Mouse (Mus musculus) spleen, adult 2 months (tissue): ENCODE measurements around the gene Lyar. TPM values are rescaled to one million over a fixed set of nuclear protein-coding genes. Genes with fewer than 3 reads are reported as not detected.
A peak's percentile ranks its signal among the peaks of the same experiment; 100 is the strongest.

Experiments
- DNase-seq, 2 experiments: peaks; one replicate each; pipeline versions ENCODE4 v3.0.0 to v3.0.0-alpha.2; 2012 to 2021; ENCODE audit warnings: low spot score in 2 of 2, low read depth in 1 of 2
- H3K27ac ChIP-seq: fragments of 200-500 bp; 2 replicates; pipeline ENCODE4 v1.5.1; 2012; ENCODE audit warnings: low read length, inconsistent platforms; ENCODE audit not compliant: insufficient read depth
- H3K27me3 ChIP-seq: fragments of 200-500 bp; 2 replicates; pipeline ENCODE4 v1.6.1; 2012; ENCODE audit warnings: mild to moderate bottlenecking, moderate library complexity, low read length, inconsistent platforms; ENCODE audit not compliant: control insufficient read depth, insufficient read depth
- H3K36me3 ChIP-seq: fragments of 200-500 bp; 2 replicates; pipeline ENCODE4 v1.6.1; 2012; ENCODE audit warnings: mild to moderate bottlenecking, low read length, inconsistent platforms; ENCODE audit not compliant: control insufficient read depth, insufficient read depth
- H3K4me1 ChIP-seq: fragments of 200-500 bp; 2 replicates; pipeline ENCODE4 v1.6.1; 2011; ENCODE audit warnings: inconsistent platforms; ENCODE audit not compliant: control insufficient read depth, insufficient read depth, insufficient read length
- H3K4me3 ChIP-seq: fragments of 200-500 bp; 2 replicates; pipeline ENCODE4 v1.5.1; 2011; ENCODE audit warnings: mild to moderate bottlenecking, inconsistent platforms; ENCODE audit not compliant: insufficient read depth, insufficient read length; ENCODE audit errors: extremely low read depth
- CTCF ChIP-seq: fragments of 200-500 bp; IDR thresholded peaks from 2 replicates; pipeline ENCODE4 v1.5.1; 2011; ENCODE audit warnings: mild to moderate bottlenecking, inconsistent platforms; ENCODE audit not compliant: insufficient read depth, insufficient read length, insufficient replicate concordance; ENCODE audit errors: extremely low read depth
- POLR2A ChIP-seq: fragments of 200-500 bp; IDR thresholded peaks from 2 replicates; pipeline ENCODE4 v1.6.1; 2011; ENCODE audit warnings: low read depth, low read length, inconsistent platforms
- WGBS: fragments of 180-500 bp; shearing (Covaris S2); methylation state at CpG from one replicate; pipeline ENCODE4 v1.1.7; 2018; 5-methylcytosine and 5-hydroxymethylcytosine counted together
- polyA plus RNA-seq: library from polyadenylated mRNA; depleted of rRNA; stranded (reverse); fragments of >200 nt; gene quantifications from 2 replicates; pipeline ENCODE4 v1.2.3, GENCODE M21; 2012

The Lyar gene
- polyA plus RNA-seq, 1 experiment: 3.1 TPM

DNA sequence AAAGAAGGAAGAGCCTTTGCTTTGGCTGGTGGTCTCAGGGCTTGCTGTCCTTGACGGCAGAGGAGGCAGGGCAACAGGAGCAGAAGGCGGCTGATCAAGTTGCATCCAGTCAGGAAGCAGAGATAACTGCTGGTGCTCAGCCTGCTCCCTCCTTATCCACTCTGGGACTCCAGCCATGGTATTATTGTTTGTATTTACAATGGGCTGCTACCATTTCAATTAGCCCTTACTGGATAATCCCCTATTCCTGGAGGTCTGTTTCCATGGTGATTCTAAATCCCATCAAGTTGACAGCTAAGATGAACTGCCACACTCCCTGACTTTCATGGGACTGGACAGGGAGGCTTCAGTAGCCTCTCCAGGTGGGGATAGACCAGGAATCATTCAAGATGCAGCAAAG, 25.3 kb upstream of the Lyar start:
- Histone ChIP-seq H3K27ac (no peak overlapping the region), H3K4me3 (no peak overlapping the region), H3K4me1 (no peaks in the 10 kb centered on the region), H3K36me3 (no peaks in the 10 kb centered on the region; the same call in 1 of the 2 replicates), H3K27me3 (no peaks in the 10 kb centered on the region)
- no peak for TF ChIP-seq CTCF
- TF ChIP-seq POLR2A: no peak
- DNase-seq: no peak
- 71% methylated on average over 2 of the region's 2 CpGs for WGBS

DNA sequence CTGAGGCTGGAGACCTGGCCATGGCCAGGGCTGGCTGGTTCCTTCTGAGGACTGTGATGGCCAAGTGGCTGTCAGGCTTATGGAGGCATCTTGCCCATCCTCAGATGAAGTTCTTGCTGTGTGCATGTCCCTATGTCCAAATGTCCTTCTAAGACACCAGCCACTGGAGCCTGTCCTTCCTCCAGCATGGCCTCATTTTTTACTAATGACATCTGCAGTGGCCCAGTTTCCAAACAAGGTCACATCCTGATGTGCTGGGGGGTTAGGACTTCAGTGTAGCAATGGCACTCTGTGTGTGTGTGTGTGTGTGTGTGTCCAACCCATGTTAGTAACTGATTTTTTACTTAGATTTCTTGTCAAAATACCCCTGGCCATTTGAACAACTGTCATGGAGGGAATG, 24.3 kb upstream of the Lyar start:
- Histone ChIP-seq H3K36me3 (peaks cover 7% of the 10 kb centered on the region), H3K4me3 (no peak overlapping the region), H3K4me1 (no peaks in the 10 kb centered on the region), H3K27me3 (no peaks in the 10 kb centered on the region), H3K27ac (no peak overlapping the region)
- no peak for DNase-seq
- TF ChIP-seq CTCF (no peak), POLR2A (no peak)

DNA sequence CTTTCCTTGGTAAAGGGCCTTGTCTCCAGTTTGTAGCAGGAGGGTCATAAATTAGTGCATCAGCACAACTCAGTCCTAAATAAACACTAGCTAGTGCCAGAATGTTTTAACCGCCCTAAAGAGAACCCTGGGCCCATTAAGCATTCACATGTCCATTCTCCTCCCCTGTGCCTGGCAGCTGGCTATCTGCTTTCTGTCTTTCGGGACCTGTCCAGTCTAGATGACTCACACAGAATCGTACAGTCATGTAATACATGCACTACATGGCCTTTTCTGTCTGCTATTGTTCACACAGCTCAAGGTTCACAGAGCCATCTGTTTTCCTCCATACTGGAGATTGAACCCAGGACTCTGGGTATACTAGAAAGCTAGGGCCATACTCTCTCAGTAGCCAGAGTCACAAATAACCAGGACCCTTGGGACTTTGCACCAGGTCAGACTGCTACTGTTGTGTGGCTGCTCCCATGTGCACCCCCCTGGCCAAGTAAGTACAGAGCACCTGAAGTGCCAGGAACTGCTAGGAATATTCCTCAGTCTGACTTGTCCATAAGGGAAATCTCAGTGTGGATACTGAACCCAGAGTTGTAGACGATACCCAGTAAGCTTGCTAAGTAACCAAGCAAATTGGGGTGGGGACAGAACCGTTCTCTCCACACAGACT, 23.3 kb upstream of the Lyar start:
- Histone ChIP-seq H3K27me3 (no peaks in the 10 kb centered on the region), H3K4me1 (no peaks in the 10 kb centered on the region), H3K4me3 (no peak overlapping the region), H3K27ac (no peak overlapping the region), H3K36me3 (peaks cover 14% of the 10 kb centered on the region)
- TF ChIP-seq POLR2A: no peak
- no peak for TF ChIP-seq CTCF
- 88% methylated on average over 5 of the region's 5 CpGs for WGBS
- DNase-seq: no peak

DNA sequence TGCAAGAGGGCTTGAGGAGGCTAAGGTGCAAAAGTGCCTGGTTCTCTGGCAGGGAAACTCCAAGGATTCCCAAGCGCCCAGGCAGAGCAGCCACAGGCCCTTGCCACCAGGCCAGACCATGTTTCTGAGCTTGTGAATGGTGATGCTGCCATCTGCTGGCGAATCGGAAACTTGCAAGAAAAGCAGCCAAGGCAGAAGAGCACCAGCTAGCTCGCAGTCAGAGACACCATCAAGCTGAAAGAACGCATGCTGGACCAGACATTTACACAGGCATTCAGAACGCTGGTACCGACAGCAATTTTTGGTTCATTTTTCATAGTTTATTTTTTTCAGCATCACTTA, 22.8 kb upstream of the Lyar start:
- H3K4me1 ChIP-seq: no peaks in the 10 kb centered on the region
- H3K27me3 ChIP-seq: no peaks in the 10 kb centered on the region
- no peak overlapping the region for H3K27ac ChIP-seq
- no peak overlapping the region for H3K4me3 ChIP-seq
- 27% methylated on average over 7 of the region's 7 CpGs for WGBS
- H3K36me3 ChIP-seq: peaks cover 17% of the 10 kb centered on the region
- peak; percentile 35 to 68 for DNase-seq
- TF ChIP-seq POLR2A (no peak), CTCF (peak; percentile 80; the same call in 1 of the 2 replicates)

DNA sequence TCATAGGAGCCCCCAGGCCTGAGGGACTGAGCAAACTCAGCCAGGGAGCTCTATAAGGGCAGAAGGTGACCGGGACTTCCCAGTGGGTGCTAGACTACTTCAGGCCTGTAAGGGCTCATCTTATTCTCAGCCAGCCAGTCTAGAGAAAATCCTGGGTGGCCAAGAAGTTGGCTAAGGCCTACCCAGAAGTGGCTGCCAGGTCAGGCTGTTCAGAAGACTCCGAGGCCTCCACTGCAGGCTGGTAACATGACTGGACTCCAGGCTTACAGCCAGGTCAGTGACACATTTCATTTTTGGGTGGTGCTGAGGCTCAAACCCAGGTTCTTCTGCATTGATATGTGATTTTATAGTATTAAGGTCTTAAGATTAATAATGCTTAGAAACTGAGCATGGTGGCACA, 20.6 kb upstream of the Lyar start:
- TF ChIP-seq CTCF: no peak
- TF ChIP-seq POLR2A: no peak
- peaks cover 30% of the 10 kb centered on the region for H3K36me3 ChIP-seq
- H3K27ac ChIP-seq: no peak overlapping the region
- 100% methylated on average over 2 of the region's 2 CpGs for WGBS
- DNase-seq: no peak
- H3K4me3 ChIP-seq: no peak overlapping the region
- no peaks in the 10 kb centered on the region for H3K27me3 ChIP-seq
- H3K4me1 ChIP-seq: no peaks in the 10 kb centered on the region

DNA sequence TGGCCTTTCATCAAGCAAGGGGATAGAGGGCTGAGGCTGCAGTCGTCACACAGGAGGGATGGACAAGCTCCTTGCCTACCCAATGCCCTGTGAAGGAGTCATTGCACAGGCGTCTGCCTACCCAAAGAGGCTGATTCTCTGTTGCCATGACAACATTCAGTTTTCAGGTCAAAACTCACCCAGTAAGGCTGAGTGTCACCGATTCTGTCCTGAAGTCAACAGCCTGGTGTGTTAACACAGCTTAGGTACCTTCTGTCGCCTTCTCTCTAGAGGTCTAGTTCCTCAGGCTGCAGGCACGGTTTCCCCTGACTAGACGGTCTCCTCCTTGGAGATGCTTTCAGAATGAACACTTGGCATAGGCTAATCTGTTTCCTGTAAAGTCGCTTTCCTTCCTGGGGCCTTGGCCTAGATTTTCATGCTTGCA, 15.0 kb upstream of the Lyar start:
- Histone ChIP-seq H3K27ac (no peak overlapping the region), H3K4me1 (no peaks in the 10 kb centered on the region), H3K27me3 (no peaks in the 10 kb centered on the region), H3K4me3 (no peak overlapping the region), H3K36me3 (peaks cover 35% of the 10 kb centered on the region)
- TF ChIP-seq CTCF: no peak
- TF ChIP-seq POLR2A: no peak
- DNase-seq: no peak
- 88% methylated on average over 7 of the region's 7 CpGs for WGBS

DNA sequence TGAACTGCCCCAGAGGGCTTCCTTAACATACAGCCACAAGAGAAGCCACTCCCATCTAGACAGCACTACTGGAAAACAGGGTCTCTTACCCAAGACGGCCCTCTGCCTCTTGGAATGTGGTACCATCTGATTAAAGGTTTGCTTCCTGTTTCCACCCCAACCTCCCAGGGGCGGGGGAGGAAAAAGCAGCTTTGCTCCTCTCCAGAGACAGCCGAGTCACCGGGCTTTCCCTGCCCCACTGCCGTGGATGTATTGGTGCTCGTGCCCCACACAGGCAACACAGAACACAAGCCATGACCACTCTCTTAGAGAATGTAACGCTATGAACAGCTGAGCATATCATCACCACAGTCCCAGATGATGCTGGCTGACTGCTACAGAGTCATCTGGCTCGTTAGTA, 11.3 kb upstream of the Lyar start:
- H3K36me3 ChIP-seq: peaks cover 22% of the 10 kb centered on the region
- no peak overlapping the region for H3K4me3 ChIP-seq
- H3K4me1 ChIP-seq: no peaks in the 10 kb centered on the region; the same call in 1 of the 2 replicates
- 67% methylated on average over 8 of the region's 8 CpGs for WGBS
- no peak overlapping the region for H3K27ac ChIP-seq
- no peaks in the 10 kb centered on the region for H3K27me3 ChIP-seq
- no peak for TF ChIP-seq CTCF
- TF ChIP-seq POLR2A: no peak
- no peak for DNase-seq
